Mouse (Mus musculus): ENCODE data around the gene Pole4. TPM values are rescaled to one million over a fixed set of nuclear protein-coding genes. Genes with fewer than 3 reads are reported as not detected.

Pole4 gene
- total and polyA plus RNA-seq, 3 experiments = 9.2 to 16.7 (median 15.5) TPM

DNA sequence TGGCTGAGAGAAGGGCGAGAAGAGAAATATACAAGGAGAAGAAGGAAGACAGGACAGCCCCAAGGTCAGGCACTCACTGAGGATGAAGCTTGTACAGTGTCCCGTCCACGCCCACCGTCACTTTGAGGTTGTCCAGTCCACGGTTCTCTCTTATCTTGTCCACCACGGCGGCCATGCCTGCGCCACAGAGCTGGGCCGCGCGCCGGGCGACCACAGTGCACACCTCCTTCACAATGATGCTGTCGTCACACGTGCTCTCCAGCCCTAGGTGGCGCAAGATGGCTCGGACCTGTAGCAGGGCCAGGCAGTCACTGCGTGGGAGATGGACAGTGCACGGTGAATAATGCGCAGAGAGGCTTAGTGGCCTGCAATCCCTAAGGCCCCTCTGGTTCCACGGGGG, 23.5 kb upstream of the Pole4 start:
- no peak overlapping the region for H3K4me3 ChIP-seq
- WGBS = 74% methylated on average over 21 of the region's 21 CpGs
- intact Hi-C loops (cut with DNase I) = no loop called here
- H3K27ac ChIP-seq = no peak overlapping the region
- DNase-seq = no peak
- no peaks in the 10 kb centered on the region for H3K79me2 ChIP-seq (replicated peaks; ENCODE audit: control insufficient read depth, insufficient read depth, low read length)
- H3K4me1 ChIP-seq (ENCODE audit: control insufficient read depth, insufficient read depth, low read length) = no peaks in the 10 kb centered on the region
- no peaks in the 10 kb centered on the region for H3K27me3 ChIP-seq (ENCODE audit: control insufficient read depth, insufficient read depth, low read length)
- H3K36me3 ChIP-seq (ENCODE audit: control insufficient read depth, insufficient read depth, low read length) = no peaks in the 10 kb centered on the region
- TF ChIP-seq POLR2A (IDR thresholded peaks at IDR 0.05; ENCODE audit: insufficient read depth, low read depth, low read length) (no peak), CTCF (IDR thresholded peaks at IDR 0.05) (no peak), EP300 (IDR thresholded peaks at IDR 0.05; ENCODE audit: insufficient read depth, low read depth, low read length) (no peak)
- no peak overlapping the region for H3K9ac ChIP-seq (ENCODE audit: low read depth, low read length)

DNA sequence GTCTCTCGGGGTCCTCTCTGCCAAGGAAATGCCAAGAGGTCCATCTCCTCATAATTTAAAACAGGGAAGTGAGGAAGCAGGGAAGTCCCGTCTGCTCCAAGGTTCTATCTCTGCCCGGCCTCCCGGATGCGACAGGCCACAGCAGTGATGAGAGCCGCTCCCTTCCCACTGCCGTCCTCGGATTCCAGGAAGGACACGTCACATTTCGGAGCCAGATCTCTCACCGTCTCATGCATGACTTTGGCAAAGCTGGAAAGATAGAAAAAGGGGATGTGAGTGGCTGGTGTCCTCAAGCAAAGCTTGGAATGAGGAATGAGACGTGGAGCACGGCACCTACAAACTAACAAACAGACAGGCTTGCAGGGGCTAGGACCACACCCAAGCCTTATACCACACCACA, 22.0 kb upstream of the Pole4 start:
- intact Hi-C loops (cut with DNase I) = no loop called here
- DNase-seq = no peak
- Histone ChIP-seq H3K79me2 (replicated peaks; ENCODE audit: control insufficient read depth, insufficient read depth, low read length) (no peaks in the 10 kb centered on the region), H3K4me3 (no peak overlapping the region), H3K36me3 (ENCODE audit: control insufficient read depth, insufficient read depth, low read length) (no peaks in the 10 kb centered on the region), H3K4me1 (ENCODE audit: control insufficient read depth, insufficient read depth, low read length) (no peaks in the 10 kb centered on the region), H3K27ac (no peak overlapping the region), H3K27me3 (ENCODE audit: control insufficient read depth, insufficient read depth, low read length) (no peaks in the 10 kb centered on the region), H3K9ac (ENCODE audit: low read depth, low read length) (no peak overlapping the region)
- TF ChIP-seq POLR2A (IDR thresholded peaks at IDR 0.05; ENCODE audit: insufficient read depth, low read depth, low read length) (no peak), CTCF (IDR thresholded peaks at IDR 0.05) (no peak), EP300 (IDR thresholded peaks at IDR 0.05; ENCODE audit: insufficient read depth, low read depth, low read length) (no peak)
- WGBS = 74% methylated on average over 13 of the region's 13 CpGs

DNA sequence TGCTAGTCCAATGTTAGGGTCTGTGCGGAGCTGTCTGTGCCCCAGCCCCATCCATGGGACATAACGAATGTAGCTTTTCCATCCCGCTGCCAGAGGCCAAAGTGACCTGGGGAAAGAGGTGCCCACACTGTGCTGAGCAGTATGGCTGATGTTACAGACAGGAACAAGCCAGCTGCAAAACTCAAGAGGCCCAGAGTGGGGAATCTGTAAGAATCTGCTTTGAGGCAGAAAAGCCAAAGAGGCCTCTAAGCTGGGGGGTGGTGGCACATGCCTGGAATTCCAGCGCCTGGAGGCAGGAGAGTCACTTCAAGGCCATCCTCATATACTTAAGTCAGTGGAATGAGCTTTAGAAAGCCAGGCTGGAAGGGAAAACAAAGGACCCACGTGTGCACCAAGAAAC, 18.2 kb upstream of the Pole4 start:
- no peaks in the 10 kb centered on the region for H3K4me1 ChIP-seq (ENCODE audit: control insufficient read depth, insufficient read depth, low read length)
- no peak overlapping the region for H3K4me3 ChIP-seq
- H3K9ac ChIP-seq (ENCODE audit: low read depth, low read length) = no peak overlapping the region
- no peaks in the 10 kb centered on the region for H3K27me3 ChIP-seq (ENCODE audit: control insufficient read depth, insufficient read depth, low read length)
- no peak for DNase-seq
- 55% methylated on average over 5 of the region's 5 CpGs for WGBS
- no peaks in the 10 kb centered on the region for H3K79me2 ChIP-seq (replicated peaks; ENCODE audit: control insufficient read depth, insufficient read depth, low read length)
- H3K27ac ChIP-seq = no peak overlapping the region
- intact Hi-C loops (cut with DNase I) = no loop called here
- TF ChIP-seq CTCF (IDR thresholded peaks at IDR 0.05) (no peak), EP300 (IDR thresholded peaks at IDR 0.05; ENCODE audit: insufficient read depth, low read depth, low read length) (no peak), POLR2A (IDR thresholded peaks at IDR 0.05; ENCODE audit: insufficient read depth, low read depth, low read length) (no peak)
- no peaks in the 10 kb centered on the region for H3K36me3 ChIP-seq (ENCODE audit: control insufficient read depth, insufficient read depth, low read length)

DNA sequence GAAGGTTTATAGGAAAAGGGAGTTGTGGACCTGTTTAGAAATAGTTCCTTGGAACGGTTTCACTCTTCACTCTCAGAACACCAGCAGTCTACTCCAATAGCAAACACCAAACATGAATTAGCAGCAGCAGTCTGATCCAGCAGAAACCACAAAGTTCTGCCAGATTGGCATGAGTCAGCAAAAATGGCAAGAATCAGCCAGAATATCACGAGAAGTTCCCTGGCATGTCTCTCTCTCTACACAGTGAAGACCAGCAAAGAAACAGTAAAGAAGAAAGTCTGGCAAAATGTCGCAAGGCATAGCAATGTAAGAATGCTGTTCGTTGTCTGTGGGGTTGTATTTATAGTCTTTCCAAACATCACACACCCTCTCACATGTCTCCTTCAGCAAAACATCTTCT, 11.0 kb upstream of the Pole4 start:
- no peaks in the 10 kb centered on the region for H3K27me3 ChIP-seq (ENCODE audit: control insufficient read depth, insufficient read depth, low read length)
- WGBS = 72% methylated on average over 4 of the region's 4 CpGs
- no peaks in the 10 kb centered on the region for H3K79me2 ChIP-seq (replicated peaks; ENCODE audit: control insufficient read depth, insufficient read depth, low read length)
- H3K36me3 ChIP-seq (ENCODE audit: control insufficient read depth, insufficient read depth, low read length) = no peaks in the 10 kb centered on the region
- no peaks in the 10 kb centered on the region for H3K4me1 ChIP-seq (ENCODE audit: control insufficient read depth, insufficient read depth, low read length)
- TF ChIP-seq EP300 (IDR thresholded peaks at IDR 0.05; ENCODE audit: insufficient read depth, low read depth, low read length) (no peak), CTCF (IDR thresholded peaks at IDR 0.05) (no peak), POLR2A (IDR thresholded peaks at IDR 0.05; ENCODE audit: insufficient read depth, low read depth, low read length) (no peak)
- no peak for DNase-seq
- H3K27ac ChIP-seq = no peak overlapping the region
- no peak overlapping the region for H3K4me3 ChIP-seq
- H3K9ac ChIP-seq (ENCODE audit: low read depth, low read length) = no peak overlapping the region
- intact Hi-C loops (cut with DNase I) = no loop called here

DNA sequence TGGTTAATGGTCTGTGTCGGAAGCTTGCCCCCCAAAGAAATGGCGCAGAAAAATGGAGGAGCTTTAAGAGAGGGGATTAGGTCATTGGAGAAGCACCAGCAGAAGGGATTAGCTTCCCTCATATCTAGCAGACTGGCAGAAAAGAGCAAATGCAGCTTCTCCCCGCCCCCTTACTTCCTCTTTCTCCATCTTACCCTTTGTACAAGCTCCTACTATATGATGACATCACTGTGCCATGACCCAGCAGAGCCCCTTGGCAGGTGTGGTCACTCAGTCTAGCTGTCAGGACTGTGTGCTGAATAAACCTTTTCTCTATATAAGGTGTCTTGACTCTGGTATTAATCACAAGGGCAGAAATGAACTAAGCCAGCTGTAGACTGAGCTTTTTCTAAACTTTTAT, 10.5 kb upstream of the Pole4 start:
- TF ChIP-seq CTCF (IDR thresholded peaks at IDR 0.05) (no peak), EP300 (IDR thresholded peaks at IDR 0.05; ENCODE audit: insufficient read depth, low read depth, low read length) (no peak), POLR2A (IDR thresholded peaks at IDR 0.05; ENCODE audit: insufficient read depth, low read depth, low read length) (no peak)
- Histone ChIP-seq H3K4me3 (no peak overlapping the region), H3K4me1 (ENCODE audit: control insufficient read depth, insufficient read depth, low read length) (no peaks in the 10 kb centered on the region), H3K27ac (no peak overlapping the region), H3K36me3 (ENCODE audit: control insufficient read depth, insufficient read depth, low read length) (no peaks in the 10 kb centered on the region), H3K27me3 (ENCODE audit: control insufficient read depth, insufficient read depth, low read length) (no peaks in the 10 kb centered on the region), H3K9ac (ENCODE audit: low read depth, low read length) (no peak overlapping the region), H3K79me2 (replicated peaks; ENCODE audit: control insufficient read depth, insufficient read depth, low read length) (no peaks in the 10 kb centered on the region)
- intact Hi-C loops (cut with DNase I) = no loop called here
- no peak for DNase-seq
- WGBS = 82% methylated on average over 3 of the region's 3 CpGs

DNA sequence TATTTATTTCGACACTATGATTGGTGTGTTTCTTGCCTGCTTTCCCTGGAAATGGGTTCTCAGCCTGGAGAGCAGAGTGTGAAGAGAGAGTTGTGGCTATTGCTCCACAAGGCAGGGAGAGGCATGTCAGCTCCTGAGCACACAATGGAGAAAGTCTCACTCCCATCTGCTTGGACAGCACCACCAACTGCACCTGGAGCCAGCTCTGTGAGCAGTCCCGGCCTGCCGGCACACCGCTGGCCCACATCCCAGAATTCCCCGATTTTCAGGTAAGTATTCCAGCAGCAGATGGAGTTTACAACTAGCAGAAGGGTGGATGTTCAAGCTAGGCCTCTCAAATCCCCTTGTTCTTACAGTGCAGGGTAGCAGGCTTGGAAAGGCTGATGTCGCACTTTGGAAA, 10.1 kb upstream of the Pole4 start:
- no peak for TF ChIP-seq EP300 (IDR thresholded peaks at IDR 0.05; ENCODE audit: insufficient read depth, low read depth, low read length)
- TF ChIP-seq POLR2A (IDR thresholded peaks at IDR 0.05; ENCODE audit: insufficient read depth, low read depth, low read length) = no peak
- no peak for TF ChIP-seq CTCF (IDR thresholded peaks at IDR 0.05)
- Histone ChIP-seq H3K79me2 (replicated peaks; ENCODE audit: control insufficient read depth, insufficient read depth, low read length) (no peaks in the 10 kb centered on the region), H3K9ac (ENCODE audit: low read depth, low read length) (no peak overlapping the region), H3K36me3 (ENCODE audit: control insufficient read depth, insufficient read depth, low read length) (no peaks in the 10 kb centered on the region), H3K4me3 (no peak overlapping the region), H3K4me1 (ENCODE audit: control insufficient read depth, insufficient read depth, low read length) (no peaks in the 10 kb centered on the region), H3K27ac (no peak overlapping the region), H3K27me3 (ENCODE audit: control insufficient read depth, insufficient read depth, low read length) (no peaks in the 10 kb centered on the region)
- WGBS = 92% methylated on average over 6 of the region's 6 CpGs
- intact Hi-C loops (cut with DNase I) = no loop called here
- DNase-seq = no peak

Data from heart, adult 2 months (tissue).